Mouse (Mus musculus) kidney, postnatal 36 days (tissue): ENCODE data around the gene Rtn2.
A peak's percentile ranks its signal among the peaks of the same experiment; 100 is the strongest.

ENCODE experiments used
- DNase-seq, 2 experiments: peaks; one replicate each; pipeline ENCODE4 v3.0.0; 2021 to 2022; ENCODE audit warnings: mixed read lengths in 2 of 2

Rtn2 gene

DNA sequence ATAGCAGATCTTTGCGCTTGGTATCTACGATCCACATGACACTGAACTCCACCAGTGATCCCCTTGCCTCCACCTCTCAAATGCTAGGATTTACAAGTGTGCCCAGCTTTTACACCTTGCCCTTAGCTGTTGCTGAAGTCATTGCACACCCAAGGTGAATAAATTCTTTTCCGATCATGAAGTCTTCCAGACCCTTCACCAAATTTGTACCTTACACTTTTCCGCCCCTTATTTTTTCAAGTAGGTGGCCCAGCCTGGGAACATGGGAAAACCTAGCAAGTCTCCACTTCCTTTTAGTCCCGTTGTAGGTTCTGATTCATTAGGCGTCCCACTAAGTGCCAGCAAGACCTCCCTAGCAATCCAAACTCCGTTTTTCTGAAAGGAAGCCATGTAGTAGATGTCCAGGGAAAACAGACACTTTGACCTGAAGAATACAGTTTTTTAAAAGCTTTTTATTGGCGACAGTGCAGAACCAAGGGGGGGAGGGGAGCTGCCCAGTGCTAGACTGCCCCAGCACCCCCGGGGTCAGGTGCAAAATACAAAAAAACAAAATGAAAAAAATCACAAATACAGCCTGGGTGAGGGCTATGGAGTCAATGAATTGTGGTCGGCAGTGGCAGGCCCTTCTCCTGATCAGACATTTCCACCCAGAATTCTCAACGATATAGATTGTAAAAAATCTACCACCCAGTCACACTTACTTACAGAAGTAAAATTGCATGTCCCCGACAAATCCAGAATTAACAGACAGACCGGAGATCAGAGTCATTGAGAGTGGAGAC lies 20.0 kb downstream of the Rtn2 start:
- DNase-seq, result no peak

DNA sequence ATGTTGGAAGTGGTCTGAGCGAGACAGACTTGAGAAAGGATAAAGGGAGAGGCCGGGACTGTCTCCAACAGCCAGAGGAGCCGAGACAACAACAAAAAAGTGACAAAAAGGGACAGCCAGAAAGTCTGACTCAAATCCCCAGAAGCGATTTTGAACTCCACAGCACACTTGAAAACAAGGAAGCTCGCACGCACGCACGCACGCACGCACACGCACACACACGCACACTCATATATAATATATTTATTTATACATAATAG lies 20.6 kb downstream of the Rtn2 start:
- DNase-seq, result no peak

DNA sequence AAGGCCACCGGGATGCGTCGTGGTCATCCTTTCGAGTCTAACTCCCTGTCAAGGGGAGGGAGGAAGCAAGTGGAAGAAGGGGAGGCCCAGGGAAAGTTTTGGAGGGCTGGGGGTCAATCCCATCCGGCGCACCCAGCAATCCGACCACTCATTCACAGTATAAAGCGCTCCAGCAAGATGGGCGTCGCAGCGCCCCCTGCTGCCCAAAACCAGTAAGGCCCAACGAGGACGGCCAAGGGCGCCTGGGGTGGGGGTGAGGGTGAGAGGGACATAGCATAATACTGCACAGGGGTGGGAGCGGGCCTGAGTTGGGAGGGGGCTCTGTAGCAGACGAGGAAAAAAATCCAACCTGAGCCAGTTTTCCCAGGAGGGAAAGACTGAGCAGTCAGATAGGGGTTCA lies 21.3 kb downstream of the Rtn2 start:
- DNase-seq, result peak; percentile 64 to 90

DNA sequence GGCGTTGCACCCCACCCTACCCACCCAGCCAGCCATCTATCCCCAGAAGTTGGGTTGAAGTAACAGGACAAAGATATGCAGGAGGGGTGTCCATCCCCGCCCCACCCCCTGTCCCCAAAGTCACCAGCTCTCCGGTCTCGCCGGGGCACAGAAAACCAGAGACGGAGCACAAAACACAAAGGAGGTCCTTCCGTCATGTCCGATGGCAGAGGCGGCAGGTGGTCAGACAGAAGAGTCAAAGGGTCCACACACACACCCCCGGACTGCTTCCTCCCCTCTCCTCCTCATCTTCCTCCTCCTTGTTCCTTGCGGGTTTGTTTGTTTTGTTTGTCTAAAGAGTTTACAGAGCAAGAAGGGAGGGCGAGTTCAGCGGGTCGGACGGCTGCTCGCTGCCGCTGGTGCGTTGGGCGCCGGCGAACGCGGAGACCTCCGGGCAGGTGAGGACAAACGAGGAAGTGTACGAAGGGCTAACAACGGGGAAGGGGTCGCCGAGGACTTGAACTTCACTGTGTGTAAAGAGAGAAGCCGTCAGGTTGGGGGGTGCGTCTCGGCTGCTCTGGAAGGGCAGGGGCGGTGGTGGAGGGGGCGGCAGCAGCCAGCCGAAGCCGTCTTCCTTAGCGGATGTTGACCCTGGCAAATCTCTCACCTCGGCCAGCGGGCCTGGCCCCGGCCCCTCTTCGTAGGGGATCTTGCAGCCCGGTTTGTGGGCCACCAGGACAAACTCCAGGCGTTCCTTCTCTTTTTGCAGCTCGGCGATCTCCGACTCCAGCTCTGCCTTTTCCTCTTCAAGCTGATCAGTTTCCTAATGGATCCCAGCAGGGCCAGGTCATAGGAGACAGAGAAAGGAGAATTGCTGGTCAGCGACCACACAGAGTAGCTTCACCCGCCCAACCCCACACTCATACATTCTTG lies 22.3 kb downstream of the Rtn2 start:
- DNase-seq, result no peak

DNA sequence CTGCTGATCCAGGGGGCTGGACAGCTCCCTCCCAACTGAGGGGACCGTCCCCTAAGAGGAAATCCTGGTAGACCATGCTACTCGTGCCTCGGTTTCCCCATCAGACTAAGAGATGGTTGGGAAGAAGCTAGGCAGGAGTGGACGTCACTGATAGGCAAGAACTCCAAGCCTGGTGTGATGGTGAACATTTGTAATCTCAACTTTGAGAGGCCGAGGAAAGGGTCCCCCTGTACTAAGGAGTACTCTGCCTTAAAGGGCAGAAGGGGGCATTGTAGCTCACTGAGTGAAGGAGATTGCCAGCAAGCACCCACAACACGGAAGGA lies 22.9 kb downstream of the Rtn2 start:
- no peak for DNase-seq

DNA sequence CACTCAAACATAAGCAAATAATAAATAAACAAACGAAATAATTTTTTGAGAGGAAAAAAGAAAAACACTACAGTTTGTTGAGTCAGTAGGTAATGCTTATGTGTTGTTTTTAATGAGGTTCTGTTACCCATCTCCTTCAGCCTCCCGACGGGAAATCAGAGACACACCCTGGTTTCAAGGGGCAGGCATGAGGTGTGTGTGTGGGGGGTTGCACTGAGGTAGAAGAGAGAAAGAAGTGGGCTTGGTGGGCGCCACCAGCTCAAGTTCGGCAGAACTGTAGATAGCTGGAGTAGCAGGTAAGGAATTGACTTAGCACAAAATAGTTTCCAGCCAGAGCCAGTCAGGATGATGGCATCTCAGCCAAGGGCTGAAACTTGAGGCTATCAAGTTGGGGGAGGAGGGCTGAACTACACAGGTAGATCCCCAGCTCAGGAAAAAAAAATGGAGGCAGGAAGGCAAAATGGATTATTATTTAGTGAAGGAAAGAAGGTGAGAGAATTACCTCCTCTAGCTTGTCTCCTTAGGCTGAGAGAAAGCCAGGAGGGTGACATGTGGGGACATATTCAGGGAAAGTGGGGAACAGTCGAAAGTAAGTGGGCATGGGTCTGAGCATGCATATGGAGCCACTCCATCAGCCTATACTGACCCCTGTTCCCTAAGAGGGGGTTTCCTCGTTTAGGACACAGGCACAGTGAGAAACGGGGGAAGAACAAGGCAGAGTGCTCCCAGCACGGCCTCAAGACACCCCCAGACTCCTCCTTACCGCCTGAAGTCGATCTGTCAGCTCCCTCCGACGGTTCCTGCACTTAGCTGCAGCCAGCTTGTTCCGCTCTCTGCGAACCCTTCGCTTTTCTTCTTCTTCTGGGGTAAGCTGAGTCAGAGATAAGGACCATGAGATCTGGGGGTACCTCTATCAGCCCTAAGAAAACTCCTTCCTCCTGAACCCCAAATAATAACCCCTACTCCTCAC lies 23.7 kb downstream of the Rtn2 start:
- DNase-seq, result no peak

DNA sequence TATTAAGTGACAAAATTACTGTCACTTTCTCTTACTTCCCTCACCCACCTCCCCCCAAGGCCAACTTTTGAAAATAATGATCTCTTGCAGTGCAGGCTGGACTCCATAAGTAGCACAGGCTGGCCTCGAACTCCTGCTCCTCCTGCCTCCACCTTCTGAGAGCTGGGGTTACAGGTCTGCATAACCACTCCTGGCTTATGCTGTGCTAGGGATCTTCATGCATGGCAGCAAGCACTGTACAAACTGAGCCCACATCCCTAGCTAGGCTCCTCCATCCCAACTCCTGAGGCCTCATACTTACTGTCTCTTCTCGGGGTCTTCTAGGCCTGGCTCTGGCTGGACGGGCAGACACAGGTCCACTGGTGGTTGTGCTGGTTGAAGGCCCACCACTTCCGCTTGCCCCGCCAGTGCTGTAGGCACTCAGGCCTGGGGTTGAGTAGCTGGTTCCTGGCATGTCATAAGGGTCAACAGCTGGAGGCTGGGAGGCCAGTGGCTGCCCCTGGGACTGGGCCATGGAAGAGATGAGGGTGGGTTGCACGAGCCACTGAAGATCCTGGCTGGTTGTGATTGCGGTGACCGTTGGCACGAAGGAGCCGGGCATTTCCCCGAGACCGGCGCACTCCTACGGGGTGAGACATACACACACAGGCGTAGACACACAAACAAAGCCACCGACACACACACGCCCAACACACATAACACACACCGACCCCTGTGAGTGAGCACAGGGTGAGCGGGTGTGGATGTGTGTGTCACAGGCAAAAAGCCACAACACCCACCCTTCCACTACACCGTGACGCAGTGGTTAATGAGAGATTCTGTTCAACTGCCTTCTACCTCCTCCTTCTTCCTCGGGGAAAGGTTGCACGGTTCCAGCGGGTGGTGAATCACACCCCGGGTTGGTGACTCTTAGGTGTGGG lies 24.7 kb downstream of the Rtn2 start:
- DNase-seq, result no peak

DNA sequence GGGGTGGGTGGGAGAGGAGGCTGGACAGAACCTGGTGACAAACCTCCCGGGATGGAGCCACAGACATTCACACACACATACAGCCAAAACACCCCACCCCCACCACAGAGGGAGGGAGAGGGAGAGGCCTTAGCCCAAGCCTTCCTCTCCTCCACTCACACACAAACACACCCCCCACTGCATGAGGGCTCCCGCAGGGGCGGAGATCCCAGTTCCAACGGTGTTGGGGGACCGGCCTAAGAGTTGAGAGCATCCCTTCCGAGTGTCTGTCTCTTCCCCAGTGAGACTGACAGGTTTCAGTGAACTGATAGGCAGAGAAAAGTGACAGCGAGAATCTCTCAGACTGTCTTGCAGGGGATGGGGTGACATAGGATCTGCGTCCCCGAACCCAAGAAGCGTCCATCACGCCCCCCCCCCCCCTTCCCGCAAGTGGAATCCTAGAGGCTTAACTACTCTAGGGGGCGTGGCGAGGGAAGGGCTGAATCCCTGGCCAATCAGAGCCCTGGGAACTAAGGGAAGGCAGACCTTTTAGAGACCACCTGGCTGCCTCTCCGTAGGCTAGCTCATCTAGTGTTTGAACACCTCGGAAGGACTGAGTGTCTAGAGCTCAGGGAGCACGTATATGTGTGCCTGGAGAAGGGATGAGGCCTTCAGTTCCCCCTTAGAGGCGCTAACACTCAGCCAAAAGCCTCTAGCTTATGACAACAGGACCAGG lies 25.5 kb downstream of the Rtn2 start:
- DNase-seq, result peak; percentile 85

DNA sequence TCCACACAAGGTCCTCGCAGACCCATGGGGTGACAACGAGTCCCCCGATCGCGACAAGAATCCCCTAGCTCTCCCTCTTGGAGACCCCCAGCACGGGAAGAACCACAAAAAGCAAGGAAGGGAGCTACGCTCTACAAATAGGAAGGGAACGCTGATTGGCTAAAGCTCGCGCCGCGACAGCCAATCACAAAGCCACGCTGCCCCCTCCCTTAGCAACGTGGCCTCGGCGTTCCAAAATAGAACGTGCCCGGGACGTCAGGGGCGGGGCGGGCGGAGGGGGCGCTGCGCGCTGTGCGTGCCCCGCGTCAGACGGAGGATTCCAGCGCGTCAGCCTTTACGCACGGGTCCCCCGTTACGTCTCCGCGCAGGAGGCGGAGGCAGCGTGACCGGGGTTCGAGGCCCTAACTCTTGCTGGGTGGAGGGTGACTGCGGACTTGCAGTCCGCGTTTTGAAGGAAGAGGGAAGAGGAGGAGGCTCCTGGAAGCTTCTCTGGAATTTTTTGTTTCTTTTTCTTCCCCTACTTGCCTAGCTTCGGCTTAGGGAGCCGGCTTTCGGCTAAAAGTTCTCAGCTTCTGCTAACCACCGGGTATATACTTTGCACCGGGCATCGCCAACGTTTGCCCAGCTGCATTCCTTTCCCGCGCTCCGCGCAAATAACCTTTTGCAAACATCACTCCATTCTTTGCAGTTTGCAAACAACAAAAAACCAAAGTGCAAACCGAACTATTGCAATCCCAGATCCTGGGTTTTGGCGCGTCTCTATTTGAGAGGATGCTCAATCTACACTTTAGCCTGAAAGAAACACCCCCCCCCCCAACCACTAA lies 26.2 kb downstream of the Rtn2 start:
- peak; percentile 96 to 98 for DNase-seq

DNA sequence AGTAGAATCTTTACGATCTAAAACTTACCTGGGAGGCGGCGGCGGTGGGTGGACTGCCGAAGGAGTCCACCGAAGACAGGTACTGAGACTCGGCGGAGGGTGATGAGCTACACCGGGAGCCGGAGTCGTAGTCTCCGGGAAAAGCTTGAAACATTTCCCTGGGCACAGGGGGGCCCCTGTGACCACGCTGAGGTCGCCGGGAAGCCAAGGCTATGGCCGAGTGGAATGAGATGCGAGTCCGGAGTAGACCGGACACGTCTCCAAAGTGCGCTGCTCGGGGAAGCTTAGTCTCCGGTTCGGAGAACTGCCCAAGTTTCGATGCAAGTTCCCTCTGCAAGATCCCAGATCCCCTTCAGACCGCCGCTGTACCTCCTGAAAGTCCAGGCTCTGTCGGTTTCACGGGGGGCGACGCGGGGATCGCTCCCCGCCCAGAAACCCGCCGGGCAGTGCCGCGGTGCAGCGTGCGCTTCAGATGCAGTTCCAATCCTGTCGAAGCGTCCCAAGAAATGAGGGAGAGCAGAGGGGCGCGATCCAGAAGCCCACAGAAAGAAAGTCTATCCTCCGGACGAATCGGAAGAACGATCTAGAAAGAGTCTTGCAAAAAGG lies 27.0 kb downstream of the Rtn2 start:
- peak in 1 of 2 experiments; percentile 28 for DNase-seq

DNA sequence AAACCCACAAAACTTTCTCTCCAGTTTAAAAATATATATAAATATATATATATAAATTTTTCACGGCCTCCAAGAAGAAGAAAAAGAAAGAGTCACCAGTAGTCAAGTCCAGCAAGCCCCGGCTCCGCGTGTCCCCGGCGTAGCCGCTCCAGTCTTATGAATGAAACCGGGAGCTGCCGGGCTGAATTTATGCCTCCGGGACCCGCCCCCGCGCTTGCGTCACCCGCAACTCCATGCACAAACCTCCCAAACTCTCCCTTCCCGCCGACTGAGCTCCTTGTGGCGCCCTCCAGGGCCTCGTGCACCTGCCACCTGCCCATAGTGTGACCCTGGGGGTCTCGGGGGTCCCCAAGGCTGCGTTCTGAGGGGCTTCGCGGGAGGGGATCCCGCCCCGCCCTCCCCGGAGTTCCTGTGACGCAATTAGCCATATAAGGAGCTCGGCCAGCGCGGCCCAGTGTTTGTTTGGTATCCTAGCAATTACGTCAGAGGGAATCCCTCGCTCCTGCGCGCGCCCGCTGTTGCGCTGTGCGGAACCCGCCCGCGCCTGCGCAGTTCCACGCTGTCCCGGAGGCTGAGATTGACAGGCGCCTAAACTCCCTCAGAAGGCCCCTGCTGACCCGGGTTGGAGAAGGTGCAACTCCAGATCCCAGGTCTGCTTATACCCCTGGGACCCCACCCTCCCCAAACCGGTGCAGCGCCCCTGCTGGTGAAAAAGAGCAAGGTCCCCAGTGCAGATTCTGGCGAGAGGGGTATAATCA lies 27.6 kb downstream of the Rtn2 start, which contains the start of gene Fosb:
Gene Fosb, minus strand, starts transcription at position 168 of the 758 bp plus-strand sequence.
- DNase-seq, result peak; percentile 97 to 98

DNA sequence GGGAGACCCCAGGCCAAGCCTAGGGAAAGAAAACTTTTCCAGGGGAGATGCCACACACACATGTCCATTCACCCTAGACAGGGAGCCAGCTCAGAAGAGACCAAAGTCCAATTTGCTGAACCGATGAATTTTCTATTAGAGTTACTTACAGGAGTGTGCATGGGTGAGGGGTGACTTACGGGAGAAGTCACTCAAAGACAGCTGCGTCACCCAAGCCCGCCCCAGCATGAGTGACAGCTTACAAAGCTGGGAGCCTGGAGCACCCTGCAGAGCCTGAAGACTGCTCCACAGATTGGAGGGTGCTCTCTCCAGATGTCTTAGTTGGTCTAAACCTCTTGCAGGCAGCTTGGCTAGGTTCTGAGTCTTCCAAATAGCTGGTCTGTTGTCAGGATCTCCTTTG lies 29.6 kb downstream of the Rtn2 start:
- DNase-seq, result peak; percentile 38 to 57

DNA sequence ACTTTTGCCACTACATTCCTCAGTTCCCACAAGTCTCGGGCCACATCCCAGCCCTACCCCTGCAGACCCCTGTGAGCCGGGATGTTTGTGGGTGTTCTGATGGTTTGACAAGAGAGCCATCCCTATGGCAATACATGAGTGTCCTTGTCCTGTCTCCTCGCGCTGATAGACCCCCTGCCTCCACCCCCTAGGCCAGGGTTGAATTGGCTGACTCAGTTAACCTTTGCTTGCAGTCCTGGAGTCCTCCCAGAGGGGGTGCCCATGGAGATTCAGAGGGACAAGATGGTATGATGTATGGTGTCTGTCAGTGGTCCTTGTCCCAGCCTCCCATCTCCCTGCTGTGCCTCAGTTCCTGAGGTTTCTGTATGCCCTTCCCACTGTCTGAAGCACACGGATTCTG lies 31.6 kb downstream of the Rtn2 start:
- no peak for DNase-seq

DNA sequence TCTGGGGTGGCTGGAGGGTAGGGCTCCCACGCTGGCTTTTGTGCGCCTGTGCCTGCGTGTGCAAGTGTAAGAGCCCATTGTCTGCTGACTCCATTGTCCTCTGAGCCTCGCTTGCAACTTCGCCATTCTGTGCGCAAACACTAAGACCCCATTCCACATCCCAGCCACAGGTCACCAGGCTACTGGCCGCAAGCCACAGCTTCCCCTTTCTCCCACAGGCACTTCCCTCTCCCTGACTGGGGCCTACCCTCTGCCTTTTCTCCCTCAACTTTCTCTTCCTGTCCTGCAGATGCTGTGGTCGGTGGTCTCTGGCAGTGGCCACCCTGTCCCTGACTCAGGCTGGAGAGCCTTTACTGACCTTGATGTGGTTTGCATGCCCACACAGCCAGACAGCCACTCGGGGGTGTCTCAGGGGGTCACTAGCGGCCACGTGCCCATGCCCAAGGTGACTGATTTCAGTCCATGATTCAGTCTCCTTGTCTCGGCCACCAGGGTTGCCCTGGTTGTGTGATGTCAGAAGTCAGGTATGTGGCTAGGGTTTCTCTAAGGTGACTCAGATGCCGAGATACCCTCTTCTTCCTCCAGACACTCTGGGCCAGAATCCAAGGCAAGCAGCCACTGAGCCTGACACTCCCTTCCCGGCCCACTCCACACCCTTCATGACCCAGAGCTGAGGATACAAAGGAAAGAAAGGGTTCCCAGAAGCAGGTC lies 34.2 kb downstream of the Rtn2 start:
- peak in 1 of 2 experiments; percentile 35 for DNase-seq

DNA sequence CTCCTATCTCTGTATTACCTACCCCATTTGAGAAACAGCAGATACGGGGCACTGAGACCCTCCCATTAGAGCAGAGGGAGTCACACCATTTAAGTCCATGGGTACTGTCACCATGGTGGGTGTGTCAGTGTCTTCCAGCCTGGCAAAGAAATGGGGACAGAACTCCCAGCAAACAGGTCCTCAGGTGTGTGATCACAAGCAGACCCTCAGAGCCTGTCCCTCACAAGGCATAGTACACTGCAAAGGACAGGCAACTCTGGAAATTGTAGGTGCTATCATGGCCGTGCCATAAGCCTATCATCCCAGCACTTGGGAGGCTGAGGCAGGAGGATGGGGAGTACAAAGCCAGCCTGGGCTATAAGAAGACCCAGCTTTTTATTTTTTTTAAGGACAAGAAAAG lies 35.8 kb downstream of the Rtn2 start:
- DNase-seq, result no peak

DNA sequence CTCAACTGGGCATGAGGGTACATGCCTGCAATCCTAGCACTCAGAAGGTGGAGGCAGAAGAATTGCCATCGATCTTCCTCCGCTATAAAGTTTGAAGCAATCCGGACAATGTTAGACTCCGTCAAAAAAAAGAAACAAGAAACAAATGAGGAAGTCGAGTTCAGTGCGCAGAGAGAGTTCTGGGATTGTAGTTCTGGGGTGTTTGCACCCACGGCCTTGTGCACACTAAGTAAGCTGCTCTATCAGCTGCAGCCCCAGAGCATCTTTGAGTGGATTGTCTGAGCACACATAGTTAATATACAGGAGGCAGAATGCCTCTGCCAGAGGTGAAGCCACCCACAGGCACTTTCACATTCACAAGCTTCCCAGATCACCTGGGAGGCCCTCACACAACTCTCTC lies 36.3 kb downstream of the Rtn2 start:
- DNase-seq, result no peak

DNA sequence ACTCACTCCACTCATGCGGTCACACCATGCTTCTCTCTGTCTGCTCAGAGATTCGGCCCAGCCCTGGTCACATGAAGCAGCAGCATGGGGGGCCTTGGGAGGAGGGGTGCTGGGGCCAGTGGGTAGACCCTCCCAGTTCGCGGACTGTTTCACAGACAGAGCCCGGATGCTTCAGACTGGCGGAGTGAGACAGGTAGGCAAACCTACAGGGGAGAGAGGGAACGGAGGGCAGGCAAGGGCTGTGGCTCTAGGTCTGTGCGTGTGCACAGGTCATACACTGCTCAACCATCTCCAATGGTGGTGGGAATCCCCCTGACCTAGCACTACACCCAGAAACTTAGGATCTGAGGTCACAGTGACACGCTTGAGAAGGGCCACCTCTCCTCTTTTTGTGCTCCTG lies 37.0 kb downstream of the Rtn2 start:
- no peak for DNase-seq

DNA sequence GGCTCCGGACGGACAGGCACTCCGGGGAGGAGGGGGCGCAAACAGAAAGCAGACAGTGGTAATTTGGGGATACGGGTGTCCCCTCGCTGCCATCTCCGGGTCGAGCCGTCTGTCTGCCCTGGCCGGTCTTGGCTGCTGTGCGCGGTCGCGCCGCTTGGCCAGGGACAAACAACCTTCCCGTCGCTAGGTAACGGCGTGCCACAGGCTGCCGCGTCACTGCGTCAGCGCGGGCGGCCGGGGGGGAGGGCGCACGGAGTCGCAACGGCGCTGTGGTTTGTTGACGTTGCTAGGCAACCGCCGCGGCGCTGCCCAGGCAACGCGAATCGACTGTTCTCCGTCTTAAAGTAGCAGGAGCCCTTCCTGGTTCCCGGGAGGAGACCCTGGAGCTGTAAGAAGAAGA lies 37.5 kb downstream of the Rtn2 start:
- DNase-seq, result peak; percentile 98 to 99

DNA sequence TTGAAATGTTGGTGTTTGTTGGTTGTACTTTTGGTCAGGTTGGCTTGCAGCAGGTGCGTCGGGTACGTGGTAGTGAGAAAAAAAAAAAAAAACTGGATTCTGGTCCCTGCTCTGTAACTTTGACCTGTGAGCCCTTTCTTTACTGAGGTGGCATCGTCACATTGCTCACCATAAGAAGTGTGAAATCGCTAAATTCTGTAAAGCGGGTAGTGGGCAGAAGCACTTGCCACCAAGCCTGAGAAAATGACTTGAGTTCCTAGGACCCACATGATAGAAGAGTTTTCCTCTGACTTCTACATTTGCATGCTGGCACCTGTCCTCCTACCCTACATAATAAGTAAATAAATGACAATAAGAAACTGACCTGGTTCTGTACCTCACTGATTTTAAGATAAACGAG lies 38.2 kb downstream of the Rtn2 start:
- no peak for DNase-seq
